Mouse (Mus musculus) cerebellum, adult 2 months (tissue): ENCODE results near the gene Tnip1.

Experiments used
- CTCF ChIP-seq: fragments of 200-500 bp; IDR thresholded peaks from 2 replicates; pipeline ENCODE4 v1.5.1; 2011; ENCODE audit warnings: low read depth, mild to moderate bottlenecking, control low read depth, low read length, moderate library complexity, borderline replicate concordance; ENCODE audit not compliant: insufficient read depth
- POLR2A ChIP-seq: fragments of 200-500 bp; IDR thresholded peaks from 2 replicates; pipeline ENCODE4 v1.6.1; 2011; ENCODE audit warnings: low read length, control low read depth, borderline replicate concordance; ENCODE audit not compliant: insufficient read depth

DNA sequence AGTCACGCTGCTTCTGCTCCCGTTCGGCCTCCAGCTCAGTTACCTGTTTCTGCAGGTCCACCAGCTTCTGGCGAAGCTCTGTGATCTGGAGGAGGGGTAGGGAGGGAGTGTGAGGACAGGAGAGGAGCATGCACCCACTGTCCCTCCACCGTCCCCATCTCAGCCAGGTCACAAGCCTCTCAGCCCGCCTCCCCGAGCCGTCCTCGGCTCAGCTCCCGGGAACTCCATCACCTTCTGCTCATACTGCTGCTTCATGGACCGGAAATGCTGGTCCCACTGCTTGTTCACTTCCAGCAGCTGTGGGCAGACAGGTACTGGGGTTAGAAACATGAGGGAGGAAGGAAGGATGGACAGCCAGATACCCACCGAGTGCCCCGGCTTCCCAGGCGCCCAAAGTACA, 38.6 kb downstream of the Tnip1 start:
- no peak for TF ChIP-seq POLR2A
- no peak for TF ChIP-seq CTCF
